Mouse (Mus musculus) ovary, postnatal 36 days (tissue): ENCODE results near the gene Ptpn22.

ENCODE experiments used
- DNase-seq: peaks from one replicate; pipeline ENCODE4 v3.0.0; 2022; ENCODE audit warnings: low spot score, mixed read lengths

The Ptpn22 gene

DNA sequence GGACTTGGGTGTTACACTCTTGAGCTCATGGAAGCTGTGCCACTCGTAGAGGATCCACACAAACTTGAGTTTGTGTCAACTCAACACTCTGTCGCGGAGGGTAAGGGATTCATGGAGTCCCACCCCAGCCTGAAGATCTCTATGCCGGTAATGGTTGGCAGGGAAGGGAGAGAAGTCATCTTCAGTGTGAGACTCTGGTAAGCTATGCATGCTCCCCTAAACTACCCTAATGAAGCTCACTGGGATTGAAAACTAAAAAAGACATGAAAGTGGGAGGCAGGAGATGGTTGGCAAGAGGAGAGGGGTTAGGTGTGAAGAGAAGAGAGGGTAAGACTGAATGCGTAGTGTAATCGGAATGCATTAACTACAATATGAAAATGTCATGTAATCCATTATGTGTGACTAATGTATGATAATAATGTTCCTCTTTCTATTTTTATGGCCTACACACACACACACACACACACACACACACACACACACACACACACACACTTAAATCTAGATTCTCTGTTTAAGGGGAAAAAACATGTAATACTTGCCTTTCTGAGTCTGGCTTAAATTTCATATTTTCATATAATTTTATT lies 1.5 kb upstream of the Ptpn22 start:
- DNase-seq = no peak

DNA sequence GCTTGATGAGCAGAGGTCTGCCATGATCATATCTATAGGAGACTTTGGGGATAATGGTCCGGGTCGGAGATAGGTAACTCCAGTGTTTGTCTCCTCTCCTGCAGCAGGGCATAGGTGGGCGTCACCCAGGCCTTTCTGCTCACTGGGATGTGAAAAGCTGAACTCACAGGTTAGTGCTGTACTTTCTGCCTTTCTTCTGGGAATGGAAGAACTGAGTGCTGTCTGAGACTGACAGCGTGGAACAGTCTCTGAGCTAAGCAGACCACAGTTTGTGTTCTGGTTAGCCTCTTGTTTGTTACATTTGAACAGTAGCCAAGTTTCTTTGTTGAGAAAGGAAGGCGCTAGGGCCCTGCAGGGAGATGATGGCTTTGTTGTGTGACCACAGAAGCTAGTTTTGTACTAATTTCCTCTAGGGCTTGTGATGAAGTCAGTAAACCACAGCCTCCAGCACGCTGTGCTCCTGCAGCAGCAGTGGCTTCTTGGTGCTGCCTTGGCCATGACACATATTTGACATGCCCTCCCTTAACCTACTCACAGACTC lies 326 bp downstream of the Ptpn22 start:
- no peak for DNase-seq

DNA sequence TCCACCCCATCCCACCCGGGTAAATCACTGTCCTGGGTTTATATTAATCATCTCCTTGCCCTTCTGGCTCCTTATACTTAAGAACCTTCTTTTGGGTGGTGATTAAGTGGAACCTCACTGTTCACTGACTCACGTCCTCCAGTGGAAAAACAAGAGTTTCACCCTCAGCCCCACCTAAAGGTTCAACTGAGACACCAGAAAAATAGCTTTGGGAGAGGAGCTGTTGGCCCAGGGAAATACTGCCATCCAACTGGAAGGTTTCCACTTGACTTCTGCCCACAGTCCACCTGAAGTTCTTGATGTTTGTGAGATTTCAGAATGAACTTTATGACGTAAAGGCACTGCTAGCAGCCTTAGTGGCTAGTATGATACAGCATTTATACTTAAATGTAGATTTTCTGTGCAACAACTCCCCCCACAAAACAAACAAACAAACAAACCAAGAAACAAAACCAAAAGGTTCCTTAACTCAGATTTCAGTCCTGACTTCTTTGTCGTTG lies 3.2 kb downstream of the Ptpn22 start:
- DNase-seq = no peak

DNA sequence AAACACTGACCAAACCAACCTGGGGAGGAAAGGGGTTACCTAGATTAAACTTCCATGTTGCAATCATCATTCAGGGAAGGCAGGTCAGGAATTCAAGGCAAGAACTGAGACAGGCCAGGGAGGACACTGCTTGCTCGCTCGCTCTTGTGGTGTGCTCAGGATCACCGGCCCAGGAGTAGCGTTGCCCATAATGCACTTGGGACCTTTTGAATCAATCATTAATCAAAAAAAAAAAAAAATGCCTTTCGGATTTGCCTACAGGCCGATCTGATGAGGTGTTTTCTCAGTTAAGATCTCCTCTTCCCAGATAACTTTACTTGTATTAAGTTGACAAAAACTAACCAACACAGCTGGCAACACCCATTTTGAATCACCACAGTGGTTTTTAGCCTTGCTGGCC lies 4.6 kb downstream of the Ptpn22 start:
- DNase-seq = no peak

DNA sequence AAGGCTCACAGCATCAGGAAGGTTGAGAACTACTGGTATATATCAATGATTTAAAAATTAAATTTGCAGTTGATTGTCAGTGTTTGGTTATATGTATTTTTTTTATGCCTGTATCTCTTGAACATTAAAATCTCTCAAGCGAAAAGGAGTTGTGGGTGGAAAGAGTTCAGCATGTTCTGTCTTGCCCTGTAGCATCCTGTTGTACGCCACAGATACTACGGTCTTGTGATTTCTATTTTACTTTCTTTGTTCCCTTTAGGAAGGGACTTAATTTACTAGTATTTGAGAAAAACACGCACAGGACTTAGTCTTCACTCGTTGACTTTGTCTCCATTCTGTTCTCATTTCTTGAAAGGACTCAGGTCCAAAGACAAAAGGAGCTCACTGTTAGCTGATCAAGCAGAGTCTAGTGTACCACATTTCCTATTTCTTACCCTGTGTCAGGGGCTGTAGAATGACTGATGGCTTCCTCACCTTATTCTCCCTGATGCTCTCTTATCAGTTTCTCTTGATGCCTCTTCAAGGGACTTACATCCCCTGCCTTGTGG lies 7.9 kb downstream of the Ptpn22 start:
- DNase-seq = no peak

DNA sequence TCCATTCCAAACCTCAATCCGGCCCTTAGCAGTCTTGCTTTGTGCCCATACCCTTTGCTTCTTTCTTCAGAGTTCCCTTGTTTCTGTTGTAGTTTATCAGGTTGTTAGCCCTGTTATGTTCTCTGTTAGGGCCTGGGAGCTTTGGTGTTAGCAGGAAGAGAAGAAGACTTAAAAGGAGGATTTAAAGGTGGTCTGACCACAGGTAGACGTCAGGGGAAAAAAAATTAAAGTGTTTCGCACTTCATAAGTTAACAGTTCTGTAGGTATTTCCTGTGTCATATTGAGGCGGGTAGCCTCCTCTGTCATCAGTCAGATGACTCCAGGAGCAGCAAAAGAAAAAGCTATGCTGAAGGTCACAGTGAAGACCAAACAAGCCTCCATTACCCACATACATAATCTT lies 8.4 kb downstream of the Ptpn22 start:
- DNase-seq = no peak

DNA sequence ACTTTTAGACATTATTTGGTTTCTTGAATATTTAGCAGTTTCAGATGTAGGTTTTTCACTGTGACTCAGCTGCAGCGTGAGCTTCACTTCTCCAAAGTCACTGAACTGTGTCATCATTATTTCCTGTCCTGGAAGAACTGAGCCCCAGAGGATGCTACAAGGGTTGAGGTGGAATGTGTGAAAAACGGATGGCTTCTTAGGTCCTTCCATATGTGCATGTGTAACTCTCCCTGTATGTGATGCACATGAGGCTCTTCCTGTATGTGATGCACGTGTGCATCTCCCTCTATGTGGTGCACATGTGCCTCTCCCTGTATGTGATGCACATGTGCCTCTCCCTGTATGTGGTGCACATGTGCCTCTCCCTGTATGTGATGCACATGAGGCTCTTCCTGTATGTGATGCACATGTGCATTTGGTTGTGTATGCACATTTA lies 13.1 kb downstream of the Ptpn22 start:
- DNase-seq = no peak

DNA sequence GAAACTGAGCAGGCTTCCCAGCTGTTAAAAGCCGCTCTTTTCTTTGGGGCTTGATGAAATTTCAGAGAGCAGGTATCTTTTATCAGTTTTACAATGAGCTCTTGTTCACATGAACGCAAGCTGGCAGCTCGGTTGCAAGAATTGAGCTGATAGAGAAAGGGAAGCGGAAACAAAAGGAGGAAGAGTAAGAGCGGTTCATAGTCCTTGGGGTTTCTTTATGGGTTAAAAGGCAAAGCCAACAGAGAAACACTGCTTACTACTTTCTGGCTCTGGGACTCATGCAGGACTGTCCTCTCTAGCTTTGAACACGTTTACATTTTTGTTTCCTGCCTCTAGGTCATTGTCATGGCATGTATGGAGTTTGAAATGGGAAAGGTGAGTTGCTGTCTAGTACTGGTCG lies 14.7 kb downstream of the Ptpn22 start:
- no peak for DNase-seq

DNA sequence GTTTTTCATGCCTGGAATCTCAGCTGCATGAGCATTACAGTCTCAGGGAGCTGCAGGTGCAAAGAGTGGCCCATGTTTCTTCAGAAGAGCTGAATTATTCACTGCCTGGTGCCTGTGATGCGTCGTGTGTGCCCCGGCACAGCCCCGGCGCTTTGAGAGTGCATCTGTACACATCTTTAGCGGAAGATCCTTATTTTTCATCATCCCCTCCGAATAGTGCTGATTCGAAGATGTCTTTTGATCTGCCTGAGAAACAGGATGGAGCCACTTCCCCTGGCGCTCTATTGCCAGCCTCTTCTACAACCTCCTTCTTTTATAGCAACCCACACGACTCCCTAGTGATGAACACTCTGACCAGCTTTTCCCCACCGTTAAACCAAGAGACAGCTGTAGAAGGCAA lies 26.4 kb downstream of the Ptpn22 start:
- no peak for DNase-seq

DNA sequence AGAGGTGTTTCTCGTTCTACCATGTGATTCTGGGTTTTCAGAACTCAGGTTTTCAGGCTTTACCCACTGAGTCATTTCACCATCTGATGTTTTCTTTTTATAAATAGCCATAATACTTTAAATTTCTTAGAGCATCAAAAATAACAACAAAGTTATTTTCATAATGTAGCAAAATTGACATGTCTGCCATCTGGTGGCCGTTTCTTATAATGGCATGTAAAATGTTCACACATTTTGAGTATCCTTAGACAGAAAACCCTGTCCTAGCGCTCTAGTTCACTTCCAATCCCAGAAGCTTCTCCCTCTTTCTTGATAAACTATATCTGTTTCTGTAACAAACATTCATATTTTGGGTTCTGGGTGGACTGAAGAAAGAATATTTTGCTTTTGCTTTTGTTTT lies 28.0 kb downstream of the Ptpn22 start:
- no peak for DNase-seq

DNA sequence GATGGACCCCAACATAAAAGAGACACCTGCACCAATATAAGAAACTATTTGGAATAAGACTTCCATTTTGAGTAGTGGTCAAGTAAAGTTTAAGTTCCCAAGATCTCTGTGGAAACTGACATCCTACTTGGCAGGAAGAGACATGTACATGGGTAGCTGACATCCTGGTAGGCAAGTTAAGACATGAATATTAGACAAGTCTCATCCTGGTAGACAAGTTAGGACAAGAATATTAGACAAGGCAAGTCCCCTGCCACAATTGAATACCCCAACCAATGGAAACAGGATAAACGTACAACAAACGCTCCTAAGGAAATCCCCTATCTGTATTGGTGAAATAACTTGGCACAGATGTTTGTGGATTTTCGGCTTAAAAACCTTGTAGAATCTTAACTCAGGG lies 33.8 kb downstream of the Ptpn22 start:
- no peak for DNase-seq

DNA sequence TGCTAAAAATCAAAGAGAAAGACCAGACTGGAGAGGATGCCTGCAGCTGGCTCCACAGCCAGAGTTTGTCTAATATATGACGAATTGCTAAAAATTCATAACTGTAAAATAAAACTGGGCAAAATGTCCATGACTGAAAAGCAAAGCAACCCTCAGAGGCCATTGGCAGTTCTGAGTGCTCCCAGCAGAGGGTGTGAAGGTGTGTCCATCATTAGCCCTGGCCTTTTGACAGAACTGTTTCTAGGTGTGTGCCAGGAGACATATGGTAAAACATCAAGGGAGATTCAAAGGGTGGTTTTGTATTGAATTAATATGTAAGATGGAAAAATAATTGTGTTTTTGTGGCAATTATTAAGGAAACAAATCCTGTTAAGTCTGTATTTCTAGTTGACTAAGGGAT lies 45.1 kb downstream of the Ptpn22 start:
- DNase-seq = no peak

DNA sequence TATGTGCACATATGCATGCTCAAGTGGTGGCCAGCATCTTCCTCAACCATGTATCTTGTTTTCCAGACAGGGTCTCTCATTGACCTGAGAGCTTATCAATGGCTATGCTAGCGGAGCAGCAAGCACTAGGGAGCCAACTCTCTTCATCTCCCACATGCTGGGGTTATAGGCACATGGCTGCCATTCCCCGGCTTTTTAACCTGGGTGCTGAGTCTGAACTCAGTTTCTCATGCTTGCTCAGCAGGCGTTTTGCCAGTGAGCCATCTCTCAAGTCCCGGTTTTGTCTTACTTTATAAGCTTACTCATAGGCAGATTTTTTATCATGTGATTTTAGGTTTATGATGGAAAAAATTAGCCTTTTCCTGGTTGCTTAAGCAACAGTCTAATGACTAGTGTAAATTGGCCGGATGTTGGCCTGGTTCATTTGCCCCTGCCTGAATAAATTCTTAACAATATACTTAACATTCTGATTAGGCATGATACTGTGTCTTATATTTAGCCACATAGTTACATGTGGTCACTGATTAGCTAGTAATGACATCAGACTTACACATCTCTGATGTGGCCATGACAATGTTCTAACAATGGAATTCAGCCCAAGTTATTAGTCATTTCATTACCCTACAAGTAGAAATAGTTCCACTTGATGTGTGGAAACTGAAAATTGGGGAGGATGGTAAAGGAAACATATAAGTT lies 47.9 kb downstream of the Ptpn22 start:
- no peak for DNase-seq

DNA sequence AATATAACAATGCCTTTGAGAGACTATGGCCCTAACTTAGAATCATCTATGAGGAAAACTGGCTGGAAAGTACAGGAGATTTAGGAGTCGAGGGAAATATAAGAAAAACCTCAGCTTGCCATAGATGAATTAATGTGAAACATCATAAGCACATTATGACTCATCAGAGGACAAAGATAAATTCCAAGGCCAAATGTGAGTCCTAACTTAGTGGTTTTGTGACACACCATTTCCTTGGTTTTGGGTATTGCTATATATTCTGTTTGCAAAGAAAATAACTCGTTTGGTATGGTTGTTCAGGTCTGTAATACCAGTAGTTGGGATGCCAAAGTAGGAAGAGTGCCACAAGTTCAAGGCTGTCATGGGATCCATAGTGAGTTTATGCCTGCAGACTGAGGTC lies 49.2 kb downstream of the Ptpn22 start:
- DNase-seq = no peak

DNA sequence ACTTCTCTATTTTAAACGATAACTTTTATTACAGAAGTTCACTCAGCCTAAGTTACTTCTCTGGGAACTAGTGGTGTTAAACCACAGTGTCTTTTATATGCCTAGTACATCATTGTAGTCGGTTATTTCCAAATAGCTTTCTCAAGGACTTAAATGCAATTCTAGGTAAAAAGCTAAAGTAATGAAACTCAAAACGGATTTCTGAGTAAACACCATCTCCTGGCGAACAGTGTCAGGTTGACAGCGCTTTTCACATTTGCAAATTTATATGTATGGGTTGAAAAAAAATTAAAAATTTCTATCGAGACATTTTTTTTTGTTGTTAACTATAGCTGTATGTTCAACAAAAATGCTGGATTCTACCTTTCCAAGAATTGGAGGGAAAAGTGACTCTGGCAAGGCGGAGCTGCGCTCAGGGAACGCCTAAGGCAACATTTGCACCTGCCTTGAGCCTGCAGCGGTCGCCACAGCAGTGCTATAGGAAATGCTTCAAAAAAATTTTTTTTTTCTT lies 53.9 kb downstream of the Ptpn22 start:
- peak; percentile 15 for DNase-seq

DNA sequence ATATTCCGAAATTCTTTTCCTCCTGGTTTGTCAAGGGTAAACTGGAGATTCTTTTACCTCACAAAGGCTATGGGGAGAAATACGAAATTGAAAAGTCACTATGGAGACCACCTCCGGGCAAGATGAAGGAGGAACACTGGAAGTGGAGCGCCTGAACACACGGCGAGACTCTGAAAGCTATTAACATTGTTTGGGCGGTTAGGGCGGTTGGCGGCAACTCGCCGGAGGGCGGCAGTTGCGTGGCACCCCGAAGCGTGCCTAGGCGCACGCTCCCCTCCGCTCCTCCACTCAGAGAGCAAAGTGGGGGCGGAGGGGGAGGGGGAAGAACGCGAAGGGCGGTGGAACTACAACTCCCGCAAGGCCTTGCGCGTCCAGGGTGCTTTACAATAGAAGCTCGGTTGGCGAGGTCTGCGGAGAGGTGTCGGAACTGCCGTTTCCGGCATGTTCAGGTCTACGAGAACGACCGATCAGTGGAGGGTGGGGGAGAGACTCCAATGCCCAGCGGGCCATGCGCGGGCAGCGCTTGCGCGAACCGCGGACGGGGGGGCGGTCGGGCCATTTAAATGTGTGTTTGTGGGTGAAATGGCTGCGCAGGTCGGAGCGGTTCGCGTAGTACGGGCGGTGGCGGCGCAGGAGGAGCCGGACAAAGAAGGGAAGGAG lies 54.5 kb downstream of the Ptpn22 start, which contains the start of gene Rsbn1:
TSS of gene Rsbn1 (plus strand) at position 111 of the 660 bp plus-strand sequence.
- peak; percentile 94 for DNase-seq

DNA sequence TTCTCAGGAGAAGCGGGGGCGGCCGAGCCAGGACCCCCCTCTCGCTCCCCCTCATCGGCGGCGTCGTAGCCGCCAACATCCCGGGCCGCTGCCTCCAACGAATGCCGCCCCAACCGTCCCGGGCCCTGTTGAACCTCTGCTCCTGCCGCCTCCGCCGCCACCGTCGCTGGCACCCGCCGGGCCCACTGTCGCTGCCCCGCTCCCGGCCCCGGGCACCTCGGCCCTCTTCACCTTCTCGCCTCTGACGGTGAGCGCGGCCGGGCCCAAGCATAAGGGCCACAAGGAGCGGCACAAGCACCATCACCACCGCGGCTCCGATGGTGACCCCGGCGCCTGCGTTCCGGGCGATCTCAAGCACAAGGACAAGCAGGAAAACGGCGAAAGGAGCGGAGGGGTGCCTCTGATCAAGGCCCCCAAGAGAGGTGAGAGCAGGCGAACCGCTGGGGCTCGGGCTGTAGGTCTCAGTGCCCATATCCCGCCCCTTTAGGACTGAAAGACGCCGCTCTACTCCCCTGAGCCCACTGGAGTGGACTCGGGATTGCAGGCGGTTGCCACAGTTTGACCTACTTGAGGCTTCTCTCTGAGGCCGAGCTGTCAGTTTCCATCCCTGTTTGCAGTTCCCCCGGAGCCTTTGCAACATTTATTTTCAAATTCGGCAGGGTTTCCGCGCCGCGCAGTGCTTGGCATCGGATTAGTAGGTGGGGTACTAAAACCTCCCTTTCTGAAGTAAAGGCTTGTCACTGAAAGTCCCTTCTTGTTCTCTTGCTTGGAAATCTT lies 55.3 kb downstream of the Ptpn22 start:
- DNase-seq = no peak

DNA sequence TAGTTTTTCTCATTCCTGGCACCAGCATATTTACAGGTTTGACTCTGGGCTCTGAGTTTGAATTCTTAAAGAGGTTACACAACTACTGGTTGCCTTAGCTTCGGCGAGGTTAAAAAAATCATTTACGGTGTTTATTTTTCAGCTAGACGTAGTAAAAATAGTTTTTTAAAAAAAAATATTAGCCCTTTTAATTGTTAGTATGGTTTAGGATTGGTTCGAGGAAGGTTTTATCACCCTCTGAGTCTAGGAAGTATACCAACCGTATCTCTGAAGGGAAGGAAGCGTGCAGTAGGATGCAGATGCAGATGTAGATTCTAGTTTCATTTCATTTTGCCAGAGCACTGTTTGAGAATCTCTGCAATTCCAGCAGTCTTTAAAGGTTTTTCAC lies 55.9 kb downstream of the Ptpn22 start:
- no peak for DNase-seq

DNA sequence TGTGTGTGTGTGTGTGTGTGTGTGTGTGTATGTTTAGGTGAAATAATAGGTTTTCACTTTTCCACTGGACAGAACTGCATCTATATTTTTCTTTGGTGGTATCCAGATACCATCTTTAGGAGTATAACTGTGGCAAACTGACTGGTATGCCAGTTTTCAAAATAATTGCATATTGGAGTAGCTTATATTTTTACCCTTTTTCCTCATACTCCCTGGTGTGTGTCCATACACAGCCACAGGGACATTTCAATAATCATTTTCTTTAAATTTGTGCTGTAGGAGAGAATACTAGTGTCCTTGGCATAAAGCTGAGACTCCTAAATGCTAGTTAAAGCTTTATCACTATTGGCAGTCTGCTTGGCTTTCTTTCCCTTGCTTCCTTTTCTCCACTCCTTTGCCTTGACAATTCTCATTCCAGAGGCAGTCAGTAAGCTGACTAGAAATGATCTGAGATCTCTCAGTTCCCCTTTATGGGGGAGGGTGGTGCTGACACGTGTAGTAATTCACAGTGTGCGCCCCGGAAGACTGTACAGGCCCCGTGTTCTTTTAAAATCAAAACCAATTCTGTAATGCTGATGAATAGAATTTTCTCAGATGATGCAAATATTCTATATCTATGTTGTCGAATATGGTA lies 56.7 kb downstream of the Ptpn22 start:
- DNase-seq = no peak

DNA sequence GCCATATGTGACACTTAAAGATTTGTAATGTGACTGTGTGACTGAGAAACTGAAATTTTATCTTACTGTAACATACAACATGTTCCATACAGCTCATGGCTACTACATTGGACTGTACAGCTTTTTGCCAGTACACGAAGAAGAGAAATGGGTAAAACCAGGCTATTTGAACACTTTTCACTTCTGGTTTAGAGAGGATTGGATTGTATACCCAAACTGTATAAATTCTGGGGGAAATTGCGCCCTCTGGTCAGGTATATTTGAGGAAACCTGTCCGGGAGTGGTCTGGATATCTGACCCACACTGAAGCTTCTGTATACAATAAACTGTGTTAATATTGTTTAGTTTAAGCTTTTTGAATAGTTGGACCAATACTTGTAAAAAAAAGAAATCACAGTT lies 57.2 kb downstream of the Ptpn22 start:
- no peak for DNase-seq

DNA sequence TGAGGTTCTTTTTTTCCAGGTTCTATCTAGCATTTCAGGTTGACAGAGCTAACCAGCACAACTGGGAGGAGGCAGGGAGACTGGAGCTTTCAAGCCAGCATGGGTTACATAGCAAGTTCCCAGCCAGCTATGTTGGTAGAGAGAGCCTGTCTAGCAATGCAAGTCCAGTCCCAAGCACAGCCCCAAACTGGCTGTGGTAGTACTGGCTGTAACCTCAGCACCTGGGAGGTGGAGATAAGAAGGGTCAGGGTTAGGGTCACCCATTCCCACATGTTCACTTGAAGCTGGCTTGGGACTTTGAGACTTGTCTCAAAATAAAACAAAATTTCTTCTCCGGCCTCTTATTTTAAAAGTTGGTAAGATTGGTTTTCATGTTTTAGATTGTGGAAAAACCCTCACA lies 60.5 kb downstream of the Ptpn22 start:
- DNase-seq = no peak
